Mouse (Mus musculus) skeletal muscle tissue, adult 2 months (tissue): ENCODE data around the gene Lbx1.
A peak's percentile ranks its signal among the peaks of the same experiment; 100 is the strongest.

Experiments
- DNase-seq: peaks from one replicate; pipeline ENCODE4 v3.0.0-alpha.2; 2012; ENCODE audit warnings: low read depth, low spot score

The Lbx1 gene

GRCm38 (mm10) chr19:45233496-45234127 is 2.0 kb downstream of the Lbx1 start:
- DNase-seq, result no peak

DNA sequence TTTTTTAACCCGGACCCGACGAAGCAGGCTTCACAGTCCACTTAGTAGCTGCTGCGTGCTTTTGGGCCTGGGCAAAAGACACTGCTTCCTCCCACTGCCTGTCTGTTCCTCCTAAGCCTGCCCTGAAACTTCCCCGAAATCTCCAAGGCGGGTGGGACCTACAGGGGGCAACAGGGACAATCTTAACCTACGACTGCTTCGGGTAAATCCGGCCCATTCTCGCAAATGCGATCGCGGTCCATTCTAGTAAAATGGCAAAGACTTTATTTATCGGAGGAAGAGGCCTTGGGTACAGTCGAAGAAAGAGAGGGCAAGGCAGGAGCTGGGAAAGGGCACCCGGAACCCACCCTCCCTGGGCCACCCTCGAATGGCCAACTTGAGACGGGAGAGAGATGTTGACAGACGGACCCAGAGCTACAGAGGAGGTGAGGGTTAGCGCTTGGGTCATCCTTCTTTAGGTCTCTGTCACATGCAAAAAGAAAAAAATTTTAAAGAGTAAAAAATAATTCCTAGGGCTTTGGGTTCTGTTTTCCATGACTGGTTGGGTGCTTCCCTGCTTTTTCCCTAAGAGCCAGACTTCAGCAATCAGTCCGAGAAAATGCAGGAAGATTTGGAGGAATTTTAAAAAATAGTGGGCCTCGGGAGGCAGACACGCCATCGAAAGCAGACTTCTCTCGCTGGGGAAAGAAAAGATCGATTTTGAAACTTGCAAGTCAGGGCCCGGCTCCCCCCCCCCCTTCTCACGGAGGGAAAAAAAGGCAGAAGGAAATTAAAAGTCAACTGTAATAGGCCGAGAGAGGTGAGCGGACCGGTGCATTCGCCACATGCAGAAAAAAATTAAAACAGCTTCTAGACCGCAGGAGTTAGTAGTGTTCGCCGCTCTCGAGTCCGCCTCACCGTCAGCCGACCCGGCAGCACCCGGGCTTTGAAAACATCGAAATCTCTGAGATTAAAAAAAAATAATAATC is 2.9 kb downstream of the Lbx1 start:
- DNase-seq, result no peak

- DNase-seq, result peak; percentile 67
Observed at GRCm38 (mm10) chr19:45232036-45232410, 3.6 kb downstream of the Lbx1 start.

- DNase-seq, result no peak
Observed at GRCm38 (mm10) chr19:45231383-45232035, 4.1 kb downstream of the Lbx1 start.

DNA sequence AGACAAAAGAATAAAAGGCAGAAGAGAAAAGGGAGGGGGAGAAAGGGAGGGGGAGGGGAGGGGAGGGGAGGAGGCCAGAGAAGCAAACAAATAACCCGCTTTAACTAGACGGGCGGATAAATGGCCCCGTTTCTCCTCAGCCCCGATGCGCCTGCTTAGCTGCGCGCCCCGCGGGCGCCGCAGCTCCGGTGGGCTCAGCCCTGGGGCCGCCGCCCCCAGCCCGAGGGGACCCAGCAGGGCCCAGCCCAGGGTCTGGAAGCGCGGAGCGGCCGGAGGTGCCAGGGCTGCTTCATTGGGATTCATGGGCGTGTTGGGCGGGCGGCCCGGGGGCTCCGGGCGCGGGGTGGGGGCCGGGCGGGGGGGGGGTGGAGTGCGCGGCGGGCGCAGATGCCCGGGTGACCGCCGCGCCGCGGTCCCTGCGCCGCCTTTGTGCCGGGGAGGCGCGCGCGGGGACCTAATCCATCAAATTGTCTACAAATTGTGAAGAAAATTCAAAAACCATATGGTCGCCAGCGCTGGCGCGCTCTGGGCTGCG is 4.7 kb downstream of the Lbx1 start:
- no peak for DNase-seq

- no peak for DNase-seq
Observed at GRCm38 (mm10) chr19:45230201-45230611, 5.4 kb downstream of the Lbx1 start.

GRCm38 (mm10) chr19:45229378-45230135 is 6.1 kb downstream of the Lbx1 start:
- peak; percentile 64 for DNase-seq

DNA sequence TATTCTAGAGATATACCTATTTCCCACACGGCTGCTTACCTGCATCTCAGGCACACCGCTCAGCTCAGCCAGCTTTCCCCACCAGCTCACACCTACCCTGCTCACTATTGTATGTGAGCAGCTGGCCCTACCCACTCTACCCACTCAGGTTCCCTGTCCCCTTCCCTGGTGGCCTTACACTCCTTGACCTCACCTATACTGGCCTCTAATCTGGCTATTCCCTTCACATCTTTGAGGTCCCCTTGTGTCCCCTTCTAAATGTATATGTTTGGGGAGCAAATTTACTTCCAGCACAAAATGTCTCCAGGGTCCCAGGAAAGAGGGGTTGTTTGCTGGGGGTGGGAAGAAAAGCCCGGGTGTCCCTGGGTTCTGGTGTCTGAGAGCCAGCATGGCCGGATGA is 6.8 kb downstream of the Lbx1 start:
- DNase-seq, result no peak

- no peak for DNase-seq
Observed at GRCm38 (mm10) chr19:45228097-45228496, 7.5 kb downstream of the Lbx1 start.

GRCm38 (mm10) chr19:45227671-45228070 is 7.9 kb downstream of the Lbx1 start:
- DNase-seq, result no peak

DNA sequence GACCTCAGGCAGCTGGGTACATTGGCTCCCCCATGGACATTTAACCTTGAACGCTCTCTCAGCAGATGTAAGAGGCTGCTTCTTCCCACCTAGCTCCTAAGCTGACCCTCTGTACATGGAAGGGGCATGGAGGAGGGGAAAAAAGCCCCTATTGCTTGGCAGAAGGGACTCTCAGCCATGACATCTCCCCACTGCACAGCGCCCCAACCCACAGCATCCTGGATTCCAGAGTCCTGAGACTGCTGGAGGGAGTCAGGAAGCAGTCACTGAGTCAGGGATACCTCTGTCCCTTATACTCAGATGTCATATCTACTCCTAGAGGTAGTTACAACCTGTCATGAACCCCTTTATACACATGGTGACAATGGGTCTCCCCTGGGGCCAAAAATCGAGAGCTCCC is 8.6 kb downstream of the Lbx1 start:
- DNase-seq, result no peak

- DNase-seq, result no peak
Observed at GRCm38 (mm10) chr19:45226246-45226645, 9.4 kb downstream of the Lbx1 start.

GRCm38 (mm10) chr19:45225130-45225529 is 10.5 kb downstream of the Lbx1 start:
- DNase-seq, result no peak

GRCm38 (mm10) chr19:45224286-45224559 is 11.4 kb downstream of the Lbx1 start:
- no peak for DNase-seq

DNA sequence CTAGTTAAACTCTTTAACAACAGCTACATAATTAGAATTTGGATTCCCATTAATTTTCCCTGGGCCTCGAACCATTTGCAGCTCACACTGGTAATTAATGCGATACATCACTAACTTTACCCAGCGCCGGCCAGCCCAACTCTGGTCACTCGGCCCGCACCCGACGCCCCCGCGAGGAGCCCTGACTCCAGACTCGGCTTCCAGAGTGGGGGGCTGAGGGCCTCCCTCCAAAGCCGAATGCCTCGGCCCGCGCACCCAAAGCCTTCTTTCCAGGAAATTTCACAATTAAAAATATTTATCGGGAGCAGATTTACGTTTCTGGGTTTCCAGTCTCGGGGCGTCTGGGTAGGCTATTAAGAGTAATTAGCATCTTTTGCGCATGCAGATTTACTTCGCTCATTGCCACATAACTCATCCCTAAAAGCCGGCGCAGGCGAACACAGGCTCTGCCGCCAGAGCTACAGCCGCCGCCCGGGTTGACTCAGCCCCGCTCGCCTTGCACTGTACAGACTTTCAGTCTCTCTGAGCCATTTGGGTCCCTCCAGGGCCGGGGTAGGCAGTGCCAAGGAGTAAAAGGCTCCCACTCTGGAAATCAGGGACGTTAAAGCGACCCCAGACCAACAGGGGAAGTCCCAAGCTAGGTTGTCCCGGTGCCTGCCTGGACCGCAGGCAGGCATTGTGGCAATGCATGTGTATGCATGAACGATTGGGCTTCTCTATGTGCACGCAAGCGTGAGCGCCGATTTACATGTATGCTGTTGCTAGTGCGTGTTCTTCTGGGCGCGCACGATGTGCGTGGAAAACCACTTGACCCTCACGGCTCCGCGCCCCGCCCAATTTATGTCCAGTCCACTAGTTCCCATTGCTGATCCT is 12.0 kb downstream of the Lbx1 start:
- DNase-seq, result no peak

DNA sequence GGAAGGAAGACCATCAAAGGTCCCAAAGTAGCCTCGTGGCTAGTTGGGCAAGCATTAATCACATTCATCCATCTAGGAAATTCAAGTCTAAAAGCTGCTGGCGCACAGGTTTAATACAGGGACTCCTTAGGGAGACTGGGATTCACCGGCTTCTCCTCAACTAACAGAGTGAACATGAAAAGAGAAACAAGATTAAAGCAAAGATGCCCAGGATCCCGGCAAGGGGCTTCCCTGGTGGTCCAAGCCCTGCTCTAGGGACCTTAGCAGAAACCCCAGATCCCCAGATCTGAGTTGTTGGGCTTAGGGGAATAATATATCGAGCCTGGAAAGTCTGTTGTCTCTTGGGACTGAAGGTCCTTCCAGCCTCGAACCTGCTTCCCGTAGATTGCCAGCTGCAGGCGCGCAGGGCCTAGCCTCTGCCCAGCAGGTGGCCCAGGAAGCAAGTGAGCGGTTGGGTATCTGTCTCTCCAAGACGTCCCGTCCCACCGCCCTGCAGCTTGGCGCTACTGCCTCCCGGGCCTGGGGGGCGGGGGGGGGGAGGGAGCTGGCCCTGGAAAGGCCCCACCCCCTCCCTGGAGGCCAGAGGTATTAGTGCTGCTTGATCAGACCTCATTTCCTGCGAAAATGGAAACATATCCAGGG is 13.3 kb downstream of the Lbx1 start:
- DNase-seq, result no peak

DNA sequence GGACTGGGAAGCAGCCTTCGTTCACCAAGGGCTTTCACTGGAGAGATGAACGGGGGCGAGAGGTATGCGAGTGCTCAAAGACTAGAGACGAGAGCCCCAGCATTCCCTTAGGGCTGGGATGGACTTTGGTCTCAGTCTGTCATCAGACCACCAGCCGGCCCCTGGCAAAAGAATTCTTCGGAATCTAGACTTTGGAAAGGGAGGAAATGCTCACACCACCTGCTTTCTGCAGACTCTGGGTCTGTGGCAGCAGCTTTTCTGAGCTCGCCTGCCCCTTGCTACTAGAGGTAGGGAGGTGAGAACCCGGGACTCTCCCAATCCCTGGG is 14.2 kb downstream of the Lbx1 start:
- no peak for DNase-seq

- DNase-seq, result peak; percentile 69
Observed at GRCm38 (mm10) chr19:45220593-45221457, 14.8 kb downstream of the Lbx1 start.

DNA sequence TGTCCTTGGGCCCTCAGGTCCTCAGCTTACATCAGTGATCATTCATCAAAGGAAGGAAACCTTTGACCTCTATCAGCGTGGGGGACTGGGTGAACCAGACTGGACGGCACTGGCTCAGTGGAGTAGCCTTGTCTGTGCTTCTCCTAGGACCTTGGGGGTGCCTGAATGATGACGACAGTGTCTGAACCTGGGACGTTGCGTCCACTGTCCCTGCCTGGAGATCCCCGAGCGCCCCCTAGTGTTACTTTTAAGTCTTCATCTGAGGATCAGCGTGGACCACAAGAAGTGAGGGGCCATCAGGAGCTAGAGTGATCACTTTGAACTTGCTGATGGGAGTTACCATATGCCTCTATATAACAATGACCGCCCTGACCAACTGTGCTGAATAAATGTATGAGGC is 19.4 kb downstream of the Lbx1 start:
- DNase-seq, result peak; percentile 40
